Mouse (Mus musculus) kidney, embryonic 15.5 days (tissue): ENCODE results near the gene Vps37c. TPM values are rescaled to one million over a fixed set of nuclear protein-coding genes. Genes with fewer than 3 reads are reported as not detected.

ENCODE experiments used
- ATAC-seq: fragments of 200-750 bp; cut with Nextera tagmentation; replicated peaks from 2 replicates; pipeline ENCODE4 v1.8.0; 2017; ENCODE audit warnings: moderate TSS enrichment; ENCODE audit not compliant: low FRiP score
- H3K27ac ChIP-seq: fragments of 300-500 bp; sonication (generic); 2 replicates; pipeline ENCODE4 v1.5.1; 2015; ENCODE audit warnings: mild to moderate bottlenecking, inconsistent platforms
- H3K27me3 ChIP-seq: fragments of 300-500 bp; sonication (generic); 2 replicates; pipeline ENCODE4 v1.6.1; 2015; ENCODE audit warnings: inconsistent platforms
- H3K36me3 ChIP-seq: fragments of 300-500 bp; sonication (generic); 2 replicates; pipeline ENCODE4 v1.6.1; 2015; ENCODE audit warnings: inconsistent platforms
- H3K4me1 ChIP-seq: fragments of 300-500 bp; sonication (generic); 2 replicates; pipeline ENCODE4 v1.6.1; 2015; ENCODE audit warnings: inconsistent platforms
- H3K4me2 ChIP-seq: fragments of 300-500 bp; sonication (generic); 2 replicates; pipeline ENCODE4 v1.6.1; 2015; ENCODE audit warnings: moderate library complexity, mild to moderate bottlenecking, inconsistent platforms
- H3K4me3 ChIP-seq: fragments of 300-500 bp; sonication (generic); replicated peaks from 2 replicates; pipeline ENCODE4 v1.5.1; 2015; ENCODE audit warnings: mild to moderate bottlenecking, inconsistent platforms
- H3K9ac ChIP-seq: fragments of 300-500 bp; sonication (generic); 2 replicates; pipeline ENCODE4 v1.6.1; 2015; ENCODE audit warnings: mild to moderate bottlenecking, inconsistent platforms
- H3K9me3 ChIP-seq: fragments of 300-500 bp; sonication (generic); replicated peaks from 2 replicates; pipeline ENCODE4 v1.6.1; 2016; ENCODE audit warnings: inconsistent platforms
- WGBS: fragments of 180-500 bp; shearing (Covaris S2); methylation state at CpG from one replicate; pipeline ENCODE4 v1.1.7; 2015; ENCODE audit warnings: mixed read lengths; 5-methylcytosine and 5-hydroxymethylcytosine counted together
- polyA plus RNA-seq: library from polyadenylated mRNA; unstranded; fragments of >200 nt; fragmentation: Nextera tagmentation; extraction: Ambion mirVana; gene quantifications from 2 replicates; pipeline ENCODE4 v1.2.1, GENCODE M21; 2015

Gene Vps37c
- polyA plus RNA-seq, 1 experiment from 2014 or later = 31.7 TPM

GRCm38 (mm10) chr19:10707881-10708280, 19.3 kb downstream of the Vps37c start:
- H3K4me3 ChIP-seq = no peak overlapping the region
- no peak for ATAC-seq

GRCm38 (mm10) chr19:10708900-10709299, 20.4 kb downstream of the Vps37c start:
- peaks cover 69% of the 10 kb centered on the region for H3K36me3 ChIP-seq
- no peak overlapping the region for H3K4me3 ChIP-seq
- no peak overlapping the region for H3K9ac ChIP-seq
- H3K27me3 ChIP-seq = no peaks in the 10 kb centered on the region
- H3K4me1 ChIP-seq = peaks cover 9% of the 10 kb centered on the region
- H3K4me2 ChIP-seq = no peak overlapping the region
- WGBS = 78% methylated on average over 6 of the region's 6 CpGs
- no peak for ATAC-seq
- H3K27ac ChIP-seq = peak overlapping the region; percentile 37; the same call in 1 of the 2 replicates
- H3K9me3 ChIP-seq = no peaks in the 10 kb centered on the region

More at GRCm38 (mm10) chr19:10707881-10708280, 19.3 kb downstream of the Vps37c start:
- H3K4me2 ChIP-seq = no peak overlapping the region
- H3K9ac ChIP-seq = no peak overlapping the region
- no peaks in the 10 kb centered on the region for H3K9me3 ChIP-seq
- peaks cover 59% of the 10 kb centered on the region for H3K36me3 ChIP-seq
- peaks cover 9% of the 10 kb centered on the region for H3K4me1 ChIP-seq
- no peaks in the 10 kb centered on the region for H3K27me3 ChIP-seq
- WGBS = 88% methylated on average over 1 of the region's 1 CpGs
- no peak overlapping the region for H3K27ac ChIP-seq

- Histone ChIP-seq H3K9ac (no peak overlapping the region), H3K4me3 (no peak overlapping the region), H3K27me3 (no peaks in the 10 kb centered on the region), H3K4me1 (peaks cover 9% of the 10 kb centered on the region), H3K27ac (peak overlapping the region; percentile 37; the same call in 1 of the 2 replicates), H3K4me2 (no peak overlapping the region), H3K36me3 (peaks cover 75% of the 10 kb centered on the region), H3K9me3 (no peaks in the 10 kb centered on the region)
- ATAC-seq = peak; percentile 73
- 23% methylated on average over 8 of the region's 8 CpGs for WGBS
Measured at GRCm38 (mm10) chr19:10709360-10710087, 21.0 kb downstream of the Vps37c start.

GRCm38 (mm10) chr19:10710088-10710511, 21.6 kb downstream of the Vps37c start:
- Histone ChIP-seq H3K27me3 (no peaks in the 10 kb centered on the region), H3K4me2 (no peak overlapping the region), H3K27ac (no peak overlapping the region), H3K9ac (no peak overlapping the region), H3K36me3 (peaks cover 76% of the 10 kb centered on the region), H3K4me1 (peaks cover 9% of the 10 kb centered on the region), H3K9me3 (no peaks in the 10 kb centered on the region), H3K4me3 (no peak overlapping the region)
- 84% methylated on average over 9 of the region's 9 CpGs for WGBS
- ATAC-seq = peak; percentile 8; the same call in 1 of the 2 replicates

GRCm38 (mm10) chr19:10710751-10711150, 22.2 kb downstream of the Vps37c start:
- no peak overlapping the region for H3K4me3 ChIP-seq
- no peaks in the 10 kb centered on the region for H3K9me3 ChIP-seq
- no peaks in the 10 kb centered on the region for H3K27me3 ChIP-seq
- H3K4me2 ChIP-seq = no peak overlapping the region
- H3K4me1 ChIP-seq = peaks cover 9% of the 10 kb centered on the region
- no peak overlapping the region for H3K9ac ChIP-seq
- peaks cover 76% of the 10 kb centered on the region for H3K36me3 ChIP-seq
- no peak for ATAC-seq
- 92% methylated on average over 4 of the region's 4 CpGs for WGBS
- no peak overlapping the region for H3K27ac ChIP-seq

GRCm38 (mm10) chr19:10712194-10712593, 23.7 kb downstream of the Vps37c start:
- H3K27ac ChIP-seq = no peak overlapping the region
- no peaks in the 10 kb centered on the region for H3K9me3 ChIP-seq
- H3K4me3 ChIP-seq = no peak overlapping the region
- peaks cover 62% of the 10 kb centered on the region for H3K36me3 ChIP-seq
- no peaks in the 10 kb centered on the region for H3K27me3 ChIP-seq
- H3K4me2 ChIP-seq = no peak overlapping the region
- WGBS = 95% methylated on average over 7 of the region's 7 CpGs
- no peak for ATAC-seq
- no peak overlapping the region for H3K9ac ChIP-seq
- H3K4me1 ChIP-seq = peaks cover 9% of the 10 kb centered on the region

GRCm38 (mm10) chr19:10712646-10713045, 24.1 kb downstream of the Vps37c start:
- no peak for ATAC-seq
- Histone ChIP-seq H3K4me2 (no peak overlapping the region), H3K4me3 (no peak overlapping the region), H3K36me3 (peaks cover 58% of the 10 kb centered on the region), H3K27me3 (no peaks in the 10 kb centered on the region), H3K9ac (no peak overlapping the region), H3K4me1 (peaks cover 9% of the 10 kb centered on the region), H3K27ac (no peak overlapping the region), H3K9me3 (no peaks in the 10 kb centered on the region)
- 94% methylated on average over 12 of the region's 12 CpGs for WGBS

GRCm38 (mm10) chr19:10713551-10713950, 25.0 kb downstream of the Vps37c start:
- H3K4me1 ChIP-seq = peaks cover 9% of the 10 kb centered on the region
- H3K36me3 ChIP-seq = peaks cover 49% of the 10 kb centered on the region
- 91% methylated on average over 10 of the region's 10 CpGs for WGBS
- H3K9ac ChIP-seq = no peak overlapping the region
- no peak overlapping the region for H3K4me2 ChIP-seq
- H3K4me3 ChIP-seq = no peak overlapping the region
- H3K9me3 ChIP-seq = no peaks in the 10 kb centered on the region
- H3K27ac ChIP-seq = no peak overlapping the region
- ATAC-seq = no peak
- no peaks in the 10 kb centered on the region for H3K27me3 ChIP-seq

GRCm38 (mm10) chr19:10714168-10714567, 25.6 kb downstream of the Vps37c start:
- H3K36me3 ChIP-seq = peaks cover 48% of the 10 kb centered on the region
- 81% methylated on average over 6 of the region's 6 CpGs for WGBS
- H3K27me3 ChIP-seq = no peaks in the 10 kb centered on the region
- H3K4me3 ChIP-seq = no peak overlapping the region
- H3K9ac ChIP-seq = no peak overlapping the region
- no peak overlapping the region for H3K4me2 ChIP-seq
- H3K4me1 ChIP-seq = peaks cover 6% of the 10 kb centered on the region
- no peak overlapping the region for H3K27ac ChIP-seq
- H3K9me3 ChIP-seq = no peaks in the 10 kb centered on the region
- no peak for ATAC-seq

- H3K4me2 ChIP-seq = no peak overlapping the region
- peak; percentile 14 for ATAC-seq
- H3K27ac ChIP-seq = no peak overlapping the region
- no peak overlapping the region for H3K9ac ChIP-seq
- H3K4me3 ChIP-seq = no peak overlapping the region
- H3K9me3 ChIP-seq = no peaks in the 10 kb centered on the region
- peaks cover 4% of the 10 kb centered on the region for H3K4me1 ChIP-seq
- 41% methylated on average over 4 of the region's 4 CpGs for WGBS
- H3K27me3 ChIP-seq = no peaks in the 10 kb centered on the region
- peaks cover 47% of the 10 kb centered on the region for H3K36me3 ChIP-seq
Measured at GRCm38 (mm10) chr19:10714682-10715475, 26.3 kb downstream of the Vps37c start.

- Histone ChIP-seq H3K36me3 (peaks cover 41% of the 10 kb centered on the region), H3K9ac (no peak overlapping the region), H3K9me3 (no peaks in the 10 kb centered on the region), H3K4me1 (peaks cover 10% of the 10 kb centered on the region), H3K4me3 (no peak overlapping the region), H3K27ac (no peak overlapping the region), H3K4me2 (no peak overlapping the region), H3K27me3 (no peaks in the 10 kb centered on the region)
- no peak for ATAC-seq
- WGBS = 95% methylated on average over 6 of the region's 6 CpGs
Measured at GRCm38 (mm10) chr19:10715476-10715875, 26.9 kb downstream of the Vps37c start.

GRCm38 (mm10) chr19:10718251-10718775, 29.8 kb downstream of the Vps37c start:
- no peak overlapping the region for H3K4me3 ChIP-seq
- WGBS = 63% methylated on average over 7 of the region's 7 CpGs
- H3K27me3 ChIP-seq = no peaks in the 10 kb centered on the region
- H3K9ac ChIP-seq = no peak overlapping the region
- H3K36me3 ChIP-seq = peaks cover 13% of the 10 kb centered on the region
- ATAC-seq = no peak
- H3K9me3 ChIP-seq = no peaks in the 10 kb centered on the region
- H3K4me2 ChIP-seq = no peak overlapping the region
- peaks cover 22% of the 10 kb centered on the region for H3K4me1 ChIP-seq
- H3K27ac ChIP-seq = no peak overlapping the region
